Mouse (Mus musculus) thymus, adult 2 months (tissue): ENCODE data around the gene Pdia3.

Source experiments
- CTCF ChIP-seq: fragments of 200-500 bp; IDR thresholded peaks from 2 replicates; pipeline ENCODE4 v1.5.1; 2012; ENCODE audit warnings: mild to moderate bottlenecking, control low read depth, low read length, moderate library complexity, borderline replicate concordance; ENCODE audit not compliant: control insufficient read depth, poor library complexity, insufficient read depth; ENCODE audit errors: extremely low read depth
- POLR2A ChIP-seq: fragments of 200-500 bp; IDR thresholded peaks from 2 replicates; pipeline ENCODE4 v1.6.1; 2012; ENCODE audit warnings: mild to moderate bottlenecking, low read length, control low read depth, moderate library complexity; ENCODE audit not compliant: control insufficient read depth, poor library complexity, insufficient read depth; ENCODE audit errors: extremely low read depth

GRCm38 (mm10) chr2:121448739-121449535, 35.4 kb downstream of the Pdia3 start, which contains the start of gene Serf2:
- no peak for TF ChIP-seq CTCF
- TF ChIP-seq POLR2A, result peak; percentile 94
